ENCODE assay signal across 29 mouse cellular contexts in the genomic region with DNA sequence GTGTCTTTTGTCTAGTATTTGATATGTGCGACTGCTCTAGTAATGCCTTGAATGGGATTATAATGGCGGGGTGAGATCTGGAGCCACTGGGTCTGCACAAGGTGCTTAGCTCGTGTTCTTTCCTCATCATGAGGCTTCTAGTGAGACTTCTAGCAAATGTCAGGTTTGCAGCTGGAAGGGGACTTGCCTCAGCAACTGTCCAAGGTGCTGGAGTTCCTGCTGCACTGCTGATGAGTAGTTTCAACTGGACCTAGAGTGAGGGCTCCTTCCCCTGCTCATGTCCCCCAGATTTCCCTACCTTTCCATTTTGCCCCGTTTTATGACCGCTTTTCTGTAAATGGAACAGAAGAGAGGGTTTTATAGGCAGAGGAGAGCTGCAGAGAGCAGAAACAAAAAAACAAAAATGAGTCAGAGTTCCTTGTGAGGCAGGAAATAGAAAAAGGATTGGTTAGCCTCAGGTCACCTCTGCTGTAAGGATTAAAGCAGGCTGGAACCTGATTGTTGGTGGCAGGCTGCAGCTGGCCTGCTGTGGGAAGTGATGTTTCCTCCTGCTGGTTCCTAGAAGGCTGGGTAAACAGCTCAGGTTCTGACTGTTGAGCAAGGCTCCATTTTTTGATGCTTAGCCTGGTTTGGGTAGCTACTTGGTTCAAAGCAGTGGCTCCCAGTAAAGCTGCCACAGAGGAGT.
DNase-seq lines count a peak whose midpoint lies in the region; ATAC-seq and TF ChIP-seq lines count a peak whose summit lies in the region.
"Had no signal": no experiment of that assay in that cellular context is flagged by ENCODE, and none has a peak within 500 bp of the region (broad histone marks: within the 10 kb centered on the region; RNA-seq: fewer than 3 reads in every experiment).

No protein-coding gene starts in this region.

- in situ Hi-C loops in ES-E14 (cut with MboI; ENCODE audit: low sequenced_read_pairs in 2 of 2, unreplicated experiment in 2 of 2) = no loop called here

- no peak overlapping the region for H3K27ac ChIP-seq in ES-E14 (ENCODE audit: insufficient read depth, low read depth, low read length, poor library complexity, severe bottlenecking)
- H3K27ac ChIP-seq in forebrain, embryonic 10.5 days = no peak overlapping the region
- H3K27ac ChIP-seq: embryonic facial prominence, embryonic 15.5 days; heart, embryonic 13.5 days; hindbrain, embryonic 13.5 days; limb, embryonic 10.5 days; liver, embryonic 15.5 days; macrophage; neural tube, embryonic 12.5 days; stomach, embryonic 15.5 days had no signal

- 85% methylated on average over 5 of the region's 5 CpGs for WGBS in forebrain, embryonic 10.5 days

- peak; percentile 34 to 40 for DNase-seq in kidney, postnatal 4 days
- no peak for DNase-seq in kidney, postnatal 25 days
- DNase-seq in 3T3-L1 (ENCODE audit: low read depth, low spot score) (peak; percentile 48), ES-E14 (ENCODE audit: low read depth, low spot score) (peak; percentile 21), adipocyte (ENCODE audit: low spot score) (peak; percentile 27)
- DNase-seq in layer of hippocampus, adult 11-12 months (ENCODE audit: low spot score) = no peak
- no peak for DNase-seq in forebrain, embryonic 10.5 days (ENCODE audit: extremely low spot score, low spot score)
- DNase-seq: adrenal gland, postnatal 14 days; cerebellum, adult 9-10 months; gastrocnemius, postnatal 14 days; heart, adult 18-20 months; heart, postnatal 14 days; kidney, adult 18-20 months; liver; right cerebral cortex, adult 18-20 months; right cerebral cortex, postnatal 4 days; thymus, postnatal 36 days had no signal

- no peaks in the 10 kb centered on the region for H3K27me3 ChIP-seq in forebrain, embryonic 10.5 days (ENCODE audit: poor library complexity, severe bottlenecking)
- H3K27me3 ChIP-seq: embryonic facial prominence, embryonic 15.5 days; heart, embryonic 13.5 days; hindbrain, embryonic 13.5 days; liver, embryonic 15.5 days; neural tube, embryonic 12.5 days; Patski; stomach, embryonic 15.5 days had no signal

- H3K9me3 ChIP-seq in ES-E14 (ENCODE audit: control insufficient read depth, insufficient read depth, low read depth, low read length) = no peaks in the 10 kb centered on the region
- H3K9me3 ChIP-seq in forebrain, embryonic 10.5 days = peaks cover 14% of the 10 kb centered on the region
- H3K9me3 ChIP-seq: embryonic facial prominence, embryonic 15.5 days; limb, embryonic 10.5 days had no signal

- H3K36me3 ChIP-seq in ES-E14 (ENCODE audit: control insufficient read depth, insufficient read depth, low read length, poor library complexity, severe bottlenecking) = peaks cover 4% of the 10 kb centered on the region; the same call in 1 of the 2 replicates
- peaks cover 42% of the 10 kb centered on the region for H3K36me3 ChIP-seq in forebrain, embryonic 10.5 days (replicated peaks)
- H3K36me3 ChIP-seq: embryonic facial prominence, embryonic 15.5 days had no signal

- no peak overlapping the region for H3K4me3 ChIP-seq in ES-E14 (ENCODE audit: insufficient read depth in 1 of 2, low read depth in 1 of 2, low read length in 2 of 2, poor library complexity in 1 of 2, severe bottlenecking in 1 of 2)
- no peak overlapping the region for H3K4me3 ChIP-seq in forebrain, embryonic 10.5 days
- H3K4me3 ChIP-seq: embryonic facial prominence, embryonic 15.5 days; heart, embryonic 13.5 days; hindbrain, embryonic 13.5 days; limb, embryonic 10.5 days; liver, embryonic 15.5 days; neural tube, embryonic 12.5 days; stomach, embryonic 15.5 days had no signal

- ATAC-seq in frontal cortex, adult (ENCODE audit: low TSS enrichment) = no peak
- ATAC-seq: forebrain, embryonic 16.5 days; inflammation-experienced regulatory T-cells, adult 6 months; Patski had no signal

- no peak overlapping the region for H3K9ac ChIP-seq in ES-E14 (ENCODE audit: insufficient read depth, low read depth, low read length, poor library complexity, severe bottlenecking)
- H3K9ac ChIP-seq: embryonic facial prominence, embryonic 15.5 days; heart, embryonic 13.5 days; hindbrain, embryonic 13.5 days; liver, embryonic 15.5 days; neural tube, embryonic 12.5 days; stomach, embryonic 15.5 days had no signal

- no peaks in the 10 kb centered on the region for H3K4me1 ChIP-seq in ES-E14 (ENCODE audit: control insufficient read depth in 2 of 2, insufficient read depth in 2 of 2, low read length in 2 of 2, poor library complexity in 1 of 2)
- no peaks in the 10 kb centered on the region for H3K4me1 ChIP-seq in forebrain, embryonic 10.5 days
- H3K4me1 ChIP-seq: stomach, embryonic 15.5 days had no signal

TF ChIP-seq in ES-E14, 5 proteins besides CTCF, POLR2A, EP300 and RAD21:
- no peak for TF ChIP-seq HCFC1 (IDR thresholded peaks at IDR 0.05; ENCODE audit: borderline replicate concordance, insufficient read depth, low read length)
- TF ChIP-seq ZC3H11A (IDR thresholded peaks at IDR 0.05; ENCODE audit: borderline replicate concordance, low read depth, low read length) = no peak
- TF ChIP-seq ZNF384 (IDR thresholded peaks at IDR 0.05; ENCODE audit: low read depth, low read length) = no peak
- no peak for TF ChIP-seq CHD2 (IDR thresholded peaks at IDR 0.05; ENCODE audit: low read depth, low read length)
- no peak for TF ChIP-seq MAFK (IDR thresholded peaks at IDR 0.05; ENCODE audit: insufficient read depth, low read depth, low read length)

Comparison
In these comparisons a context has a peak if more than half of its experiments do, and no peak if none do; other contexts are left out.
1. DNase-seq: peak in kidney, postnatal 4 days (2 of 2), 3T3-L1 (single experiment), ES-E14 (single experiment) and adipocyte (single experiment); none in kidney, postnatal 25 days (0 of 2), layer of hippocampus, adult 11-12 months (single experiment) and forebrain, embryonic 10.5 days (single experiment).